Mouse (Mus musculus) kidney, adult 2 months (tissue): ENCODE data around the gene Sfmbt2.

ENCODE experiments used
- CTCF ChIP-seq: fragments of 200-500 bp; conservative IDR thresholded peaks from 2 replicates; pipeline ENCODE4 v1.5.1; 2011; ENCODE audit warnings: low read depth, mild to moderate bottlenecking, control low read depth, low read length, moderate library complexity, mixed read lengths; ENCODE audit not compliant: insufficient read depth, insufficient read length
- POLR2A ChIP-seq: fragments of 200-500 bp; IDR thresholded peaks from one replicate; pipeline ENCODE4 v1.6.1; 2011; ENCODE audit warnings: low read depth, low read length, control low read depth

DNA sequence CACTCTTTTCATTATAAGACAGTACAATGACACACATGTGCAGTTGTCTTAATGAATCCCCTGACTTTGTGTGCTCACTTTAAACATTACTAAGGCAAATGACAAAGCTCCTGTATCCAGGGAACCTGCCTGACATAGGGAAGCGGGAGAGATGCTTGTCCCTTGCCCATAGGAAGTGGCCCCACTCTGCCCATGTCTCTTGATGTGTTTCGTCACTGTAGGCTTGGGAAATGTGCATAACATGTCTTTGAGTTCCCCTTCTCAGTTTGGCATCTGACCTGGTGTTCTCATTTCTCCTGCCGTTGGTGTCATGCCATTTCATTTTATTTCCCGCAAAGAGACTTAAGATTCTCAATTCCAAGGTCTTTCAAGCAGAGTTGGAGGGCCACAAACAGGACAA, 202.0 kb downstream of the Sfmbt2 start:
- TF ChIP-seq CTCF (no peak), POLR2A (no peak)
